In genomic region chr9:40814060-40814459, GRCm38 (mm10) we compare ENCODE assay signal across 26 mouse cellular contexts. TPM values are rescaled to one million over a fixed set of nuclear protein-coding genes. Genes with fewer than 3 reads are reported as not detected.
DNase-seq lines count a peak whose midpoint lies in the region; ATAC-seq and TF ChIP-seq lines count a peak whose summit lies in the region.
"Had no signal": no experiment of that assay in that cellular context is flagged by ENCODE, and none has a peak within 500 bp of the region (broad histone marks: within the 10 kb centered on the region; RNA-seq: fewer than 3 reads in every experiment).

No protein-coding gene starts in this region.

- no peak for TF ChIP-seq CTCF in G1E (IDR thresholded peaks at IDR 0.05; ENCODE audit: low read depth, low read length)

- peaks cover 9% of the 10 kb centered on the region; the same call in 1 of the 2 replicates for H3K27me3 ChIP-seq in G1E (ENCODE audit: insufficient read depth, low read length)
- H3K27me3 ChIP-seq: forebrain, embryonic 12.5 days; limb, embryonic 15.5 days; lung, embryonic 15.5 days; midbrain, embryonic 13.5 days; stomach, embryonic 15.5 days had no signal

- ATAC-seq in G1E (ENCODE audit: extremely low read depth, insufficient number of reproducible peaks, low FRiP score, poor library complexity, severe bottlenecking) = peak; percentile 28; the same call in 1 of the 2 replicates
- ATAC-seq in granulocyte monocyte progenitor cell, adult 5-6 weeks (replicated peaks; ENCODE audit: poor library complexity, severe bottlenecking) = peak; percentile 88
- ATAC-seq in monocyte, adult 5-6 weeks (replicated peaks; ENCODE audit: insufficient number of reproducible peaks, low FRiP score, low TSS enrichment, poor library complexity, severe bottlenecking) = peak; percentile 93
- ATAC-seq: hindbrain, postnatal 0 days; midbrain, embryonic 13.5 days had no signal

- peak; percentile 70 for DNase-seq in CD4-positive, CD25-positive, alpha-beta regulatory T cell, adult 2 months (ENCODE audit: low read depth, low spot score)
- no peak for DNase-seq in G1E (ENCODE audit: low spot score)
- DNase-seq in cerebellum, adult 11-12 months = no peak
- DNase-seq in embryo, embryonic 10.5 days (ENCODE audit: low spot score) = no peak
- no peak for DNase-seq in layer of hippocampus, adult 9-11 months
- DNase-seq: adrenal gland, adult 8-10 months; cerebellum, adult 11 months; cerebellum, postnatal 14 days; gastrocnemius, postnatal 10 days; heart, adult 2 months; heart, postnatal 4 days; kidney, adult 2 months; kidney, postnatal 10 days had no signal

- no peaks in the 10 kb centered on the region for H3K9me3 ChIP-seq in G1E (replicated peaks)
- H3K9me3 ChIP-seq: forebrain, embryonic 12.5 days; limb, embryonic 15.5 days; lung, embryonic 15.5 days; midbrain, embryonic 13.5 days; stomach, embryonic 15.5 days had no signal

- no peak overlapping the region for H3K4me3 ChIP-seq in G1E (ENCODE audit: low read depth, low read length)
- H3K4me3 ChIP-seq: forebrain, embryonic 12.5 days; heart, adult 2 months; layer of hippocampus, adult 2 months; limb, embryonic 15.5 days; lung, embryonic 15.5 days; midbrain, embryonic 13.5 days; stomach, embryonic 15.5 days had no signal

- no peaks in the 10 kb centered on the region for H3K36me3 ChIP-seq in G1E (replicated peaks)
- H3K36me3 ChIP-seq: limb, embryonic 15.5 days had no signal

- H3K4me1 ChIP-seq in G1E (ENCODE audit: insufficient read depth, low read depth, low read length) = 0 out of 2 replicates have a peak, but pooled peaks cover 8% of the 10 kb centered on the region
- H3K4me1 ChIP-seq: limb, embryonic 15.5 days; lung, embryonic 15.5 days; stomach, embryonic 15.5 days had no signal

RNA-seq across cellular contexts. Expression of gene Hspa8, which starts 13.3 kb away (rescaled TPM):
- total RNA-seq in G1E (2014; fragmentation: Nextera tagmentation) = 1,343 and 1,357 TPM in 2 replicates
- total RNA-seq in G1E (2017) = 3,642 and 4,293 TPM in 2 replicates
- polyA plus RNA-seq in G1E (2012) = 380 and 483 TPM in 2 replicates
- 2,268 and 2,405 TPM in 2 replicates for total RNA-seq in granulocyte monocyte progenitor cell, adult 5-6 weeks (2014; fragmentation: Nextera tagmentation)
- 4,273 and 4,449 TPM in 2 replicates for total RNA-seq in granulocyte monocyte progenitor cell, adult 5-6 weeks (2017)
- 2,780 to 3,802 TPM (median 3,103 TPM) in 3 replicates for total RNA-seq in monocyte, adult 5-6 weeks (2017)

RNA-seq across cellular contexts. Expression of gene Bsx, which starts 59.9 kb away (rescaled TPM):
- total RNA-seq in G1E (2014; fragmentation: Nextera tagmentation) (not detected in 2 replicates), G1E (2017) (not detected in 2 replicates)
- polyA plus RNA-seq in G1E (2012) = not detected in 2 replicates
- total RNA-seq in granulocyte monocyte progenitor cell, adult 5-6 weeks (2014; fragmentation: Nextera tagmentation) = not detected in 2 replicates
- not detected in 2 replicates for total RNA-seq in granulocyte monocyte progenitor cell, adult 5-6 weeks (2017)
- not detected in 3 replicates for total RNA-seq in monocyte, adult 5-6 weeks (2017)
- total RNA-seq: adrenal gland, adult 8-10 months; gastrocnemius, postnatal 10 days; heart, adult 2 months; heart, postnatal 4 days; hindbrain, postnatal 0 days; layer of hippocampus, adult 2 months; left cerebral cortex, adult 18-20 months had no signal
- polyA plus RNA-seq: heart, adult 2 months; heart, embryonic 14.5 days; hindbrain, postnatal 0 days; kidney, adult 2 months; limb, embryonic 15.5 days; lung, embryonic 15.5 days; neural tube, embryonic 14.5 days; spleen, adult 2 months; stomach, embryonic 15.5 days had no signal

Comparison
In these comparisons a context has a peak if more than half of its experiments do, and no peak if none do; other contexts are left out.
1. ATAC-seq: peak in every context shown above with its lines; median percentile 93 in monocyte, adult 5-6 weeks; 88 in granulocyte monocyte progenitor cell, adult 5-6 weeks; 28 in G1E.